Mouse (Mus musculus) neural tube, embryonic 15.5 days (tissue): ENCODE measurements at regions not wholly inside any gene's neighbourhood (a gene's known extent, or its start where the extent isn't known, plus 50 kb on each side); places are given as distances from the start of the nearest gene placed in this dataset.

Experiments
- ATAC-seq: fragments of 200-750 bp; cut with Nextera tagmentation; 2 replicates; pipeline ENCODE4 v1.8.0; 2017; ENCODE audit warnings: mild to moderate bottlenecking, moderate TSS enrichment, moderate library complexity; ENCODE audit not compliant: low FRiP score
- H3K27ac ChIP-seq: fragments of 300-500 bp; sonication (generic); replicated peaks from 2 replicates; pipeline ENCODE4 v1.5.1; 2015; ENCODE audit warnings: mild to moderate bottlenecking, inconsistent platforms
- H3K27me3 ChIP-seq: fragments of 300-500 bp; sonication (generic); replicated peaks from 2 replicates; pipeline ENCODE4 v1.6.1; 2015; ENCODE audit warnings: inconsistent platforms
- H3K36me3 ChIP-seq: fragments of 300-500 bp; sonication (generic); 2 replicates; pipeline ENCODE4 v1.6.1; 2015; ENCODE audit warnings: inconsistent platforms
- H3K4me1 ChIP-seq: fragments of 300-500 bp; sonication (generic); 2 replicates; pipeline ENCODE4 v1.6.1; 2015; ENCODE audit warnings: inconsistent platforms
- H3K4me2 ChIP-seq: fragments of 300-500 bp; sonication (generic); 2 replicates; pipeline ENCODE4 v1.6.1; 2015; ENCODE audit warnings: inconsistent platforms, mild to moderate bottlenecking, moderate library complexity
- H3K4me3 ChIP-seq: fragments of 300-500 bp; sonication (generic); replicated peaks from 2 replicates; pipeline ENCODE4 v1.5.1; 2015; ENCODE audit warnings: mild to moderate bottlenecking, inconsistent platforms
- H3K9ac ChIP-seq: fragments of 300-500 bp; sonication (generic); replicated peaks from 2 replicates; pipeline ENCODE4 v1.6.1; 2015; ENCODE audit warnings: mild to moderate bottlenecking, inconsistent platforms
- H3K9me3 ChIP-seq: fragments of 300-500 bp; sonication (generic); replicated peaks from 2 replicates; pipeline ENCODE4 v1.6.1; 2016; ENCODE audit warnings: inconsistent platforms
- WGBS: fragments of 180-500 bp; shearing (Covaris S2); methylation state at CpG from one replicate; pipeline ENCODE4 v1.1.7; 2015; ENCODE audit warnings: mixed read lengths; 5-methylcytosine and 5-hydroxymethylcytosine counted together

DNA sequence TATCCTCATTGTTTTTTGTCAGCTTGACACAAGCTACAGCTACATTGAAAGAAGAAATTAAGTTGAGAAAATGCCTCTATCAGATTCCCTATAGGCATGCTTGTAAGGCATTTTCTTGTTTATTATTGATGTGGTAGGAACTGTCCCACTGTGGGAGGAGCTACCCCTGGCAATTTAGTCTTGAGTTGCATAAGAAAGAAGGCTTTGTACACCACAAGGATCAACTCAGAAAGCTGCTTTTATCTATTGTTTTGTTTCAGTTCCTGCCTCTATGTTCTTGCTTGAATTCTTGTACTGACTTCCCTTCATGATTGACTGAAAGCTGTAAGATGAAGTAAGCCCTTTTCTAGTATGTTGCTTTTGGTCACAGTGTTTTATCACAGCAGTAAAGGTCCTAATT lies 271.8 kb upstream of the Fat3 start:
- ATAC-seq: no peak

DNA sequence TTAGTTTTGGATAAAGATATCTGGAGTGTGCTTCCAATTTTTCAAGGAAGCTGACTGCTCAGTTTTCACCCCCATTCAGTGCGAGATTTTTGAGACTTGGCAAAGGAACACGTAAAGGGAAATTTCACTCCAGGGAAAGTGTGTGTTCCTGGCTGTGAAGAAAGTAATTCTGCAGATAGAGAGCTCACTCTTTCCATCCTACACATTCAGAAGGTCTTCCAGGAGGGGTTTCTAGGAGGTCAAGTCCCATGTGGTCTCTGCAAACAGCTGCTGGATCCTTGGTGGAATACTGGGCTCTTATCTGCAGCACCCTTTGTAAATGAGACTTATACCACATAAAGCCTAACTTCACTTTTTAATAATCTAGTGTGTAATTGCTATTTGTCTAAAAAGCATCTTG lies 226.6 kb upstream of the Fat3 start:
- H3K4me3 ChIP-seq: no peak overlapping the region
- H3K9me3 ChIP-seq: no peaks in the 10 kb centered on the region
- no peak overlapping the region for H3K27ac ChIP-seq
- WGBS: 84% methylated on average over 2 of the region's 2 CpGs
- H3K4me2 ChIP-seq: no peak overlapping the region
- H3K27me3 ChIP-seq: no peaks in the 10 kb centered on the region
- ATAC-seq: no peak
- H3K4me1 ChIP-seq: no peaks in the 10 kb centered on the region
- H3K9ac ChIP-seq: no peak overlapping the region
- no peaks in the 10 kb centered on the region for H3K36me3 ChIP-seq

More for the DNA sequence above, 271.8 kb upstream of the Fat3 start:
- Histone ChIP-seq H3K36me3 (no peaks in the 10 kb centered on the region), H3K9me3 (no peaks in the 10 kb centered on the region), H3K4me1 (no peaks in the 10 kb centered on the region), H3K4me3 (no peak overlapping the region), H3K9ac (no peak overlapping the region), H3K4me2 (no peak overlapping the region), H3K27ac (no peak overlapping the region), H3K27me3 (no peaks in the 10 kb centered on the region)

DNA sequence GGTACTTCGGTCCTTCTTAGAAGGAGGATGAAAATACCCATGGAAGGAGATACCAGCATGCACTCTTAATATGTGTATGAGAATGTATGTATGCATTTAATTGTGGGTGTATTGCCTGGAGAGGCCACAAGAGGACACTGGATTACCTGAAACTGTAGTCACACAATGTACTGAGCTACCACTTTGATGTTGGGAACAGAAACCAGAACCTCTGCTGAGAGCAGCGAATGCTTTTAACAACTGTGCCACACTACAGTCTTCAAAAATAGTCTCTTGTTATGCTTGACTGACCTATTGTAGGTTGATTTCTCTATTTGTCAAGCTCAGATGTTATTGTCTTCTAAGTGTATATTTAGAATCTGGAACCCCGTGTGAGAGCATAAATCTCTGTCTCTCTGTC lies 201.3 kb upstream of the Fat3 start:
- H3K4me3 ChIP-seq: no peak overlapping the region

DNA sequence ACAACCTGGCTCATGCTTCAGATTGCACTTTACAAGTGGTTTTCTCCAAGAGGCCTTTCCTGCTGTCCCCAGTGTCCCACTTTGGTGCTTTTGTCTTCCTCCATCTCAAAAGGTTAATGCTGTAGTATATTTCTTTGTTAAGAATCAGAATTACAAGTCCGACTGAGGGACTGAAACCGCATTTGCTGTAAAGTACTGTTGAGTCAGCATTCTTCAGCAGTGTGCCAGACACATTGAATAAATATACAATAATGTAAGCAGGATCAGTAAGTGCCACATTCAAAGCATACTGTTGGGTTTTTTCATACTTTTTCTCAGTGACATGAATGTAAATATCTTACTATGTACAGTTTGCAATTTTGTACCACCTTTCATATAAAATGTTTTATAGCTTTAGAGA lies 160.4 kb upstream of the Fat3 start:
- no peaks in the 10 kb centered on the region for H3K4me1 ChIP-seq

More for the DNA sequence above, 201.3 kb upstream of the Fat3 start:
- Histone ChIP-seq H3K9me3 (no peaks in the 10 kb centered on the region), H3K4me2 (no peak overlapping the region), H3K27ac (no peak overlapping the region), H3K36me3 (no peaks in the 10 kb centered on the region), H3K9ac (no peak overlapping the region), H3K4me1 (no peaks in the 10 kb centered on the region), H3K27me3 (no peaks in the 10 kb centered on the region)
- WGBS: 91% methylated on average over 3 of the region's 3 CpGs
- ATAC-seq: no peak

DNA sequence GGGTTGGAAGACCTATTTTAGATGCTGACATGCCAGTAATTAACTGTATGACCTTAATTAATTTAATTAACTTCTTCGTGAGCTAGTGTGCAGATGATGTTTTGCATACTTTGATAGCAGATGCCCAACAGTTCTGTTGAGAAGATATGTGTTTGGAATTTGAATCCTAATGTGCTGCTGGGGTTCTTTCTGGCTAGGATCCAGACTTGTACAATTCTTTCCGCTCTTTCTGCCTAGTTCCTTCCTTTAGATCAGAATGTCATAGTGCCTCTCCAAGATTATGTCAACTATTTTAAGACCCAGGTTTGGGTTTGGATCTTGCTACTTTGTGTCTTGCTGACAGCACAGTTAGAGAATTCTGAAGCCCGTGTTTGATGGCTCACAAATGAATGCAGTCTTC lies 159.9 kb upstream of the Fat3 start:
- no peaks in the 10 kb centered on the region for H3K36me3 ChIP-seq
- no peaks in the 10 kb centered on the region for H3K9me3 ChIP-seq
- no peak for ATAC-seq
- H3K4me3 ChIP-seq: no peak overlapping the region
- H3K4me1 ChIP-seq: no peaks in the 10 kb centered on the region
- no peaks in the 10 kb centered on the region for H3K27me3 ChIP-seq
- H3K4me2 ChIP-seq: no peak overlapping the region
- H3K27ac ChIP-seq: no peak overlapping the region
- no peak overlapping the region for H3K9ac ChIP-seq
- 55% methylated on average over 3 of the region's 3 CpGs for WGBS

More for the DNA sequence above, 160.4 kb upstream of the Fat3 start:
- H3K4me2 ChIP-seq: no peak overlapping the region
- no peak overlapping the region for H3K4me3 ChIP-seq
- no peak overlapping the region for H3K9ac ChIP-seq
- ATAC-seq: no peak
- no peaks in the 10 kb centered on the region for H3K27me3 ChIP-seq
- H3K36me3 ChIP-seq: no peaks in the 10 kb centered on the region
- no peak overlapping the region for H3K27ac ChIP-seq
- WGBS: 74% methylated on average over 2 of the region's 2 CpGs
- no peaks in the 10 kb centered on the region for H3K9me3 ChIP-seq
